Mouse (Mus musculus): Measurements from ENCODE around the gene Xlr. TPM values are rescaled to one million over a fixed set of nuclear protein-coding genes. Genes with fewer than 3 reads are reported as not detected.
"Not testable (repeated sequence)": the region's sequence is repeated elsewhere in the genome, so short reads cannot be mapped to it uniquely, and the experiment has no call there.

The Xlr gene
- 0.61 and 0.75 TPM in 2 replicates for polyA plus RNA-seq (2015; fragmentation: Nextera tagmentation; extraction: Ambion mirVana)

DNA sequence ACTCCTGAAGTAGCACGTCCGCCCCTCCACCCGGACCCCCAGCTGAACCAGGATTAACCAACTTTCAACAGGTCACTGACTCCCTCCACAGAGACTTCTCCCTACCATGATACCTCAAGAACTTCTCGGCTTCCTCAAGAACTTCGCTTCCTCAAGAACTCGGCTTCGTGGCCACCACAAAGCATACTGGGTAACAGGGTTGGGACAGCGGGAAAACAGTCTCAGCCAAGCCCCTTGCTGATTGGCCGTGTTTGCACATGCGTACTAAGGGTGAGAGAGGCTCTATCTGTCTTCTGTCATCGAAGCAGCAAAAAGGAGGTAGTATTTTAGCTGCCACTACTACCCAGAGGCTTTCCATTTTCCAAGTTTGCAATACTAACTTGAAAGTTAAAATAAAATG, at the start of gene Xlr:
Xlr (minus strand) TSS at position 188 of the 400 bp plus-strand sequence.
- not testable (repeated sequence) for H3K9me3 ChIP-seq (replicated peaks); H3K4me2 ChIP-seq; H3K27ac ChIP-seq; ATAC-seq (replicated peaks; ENCODE audit: low FRiP score); H3K4me3 ChIP-seq (replicated peaks); H3K9ac ChIP-seq; H3K27me3 ChIP-seq; H3K4me1 ChIP-seq; H3K36me3 ChIP-seq
- 82% methylated on average over 11 of the region's 11 CpGs for WGBS

GRCm38 (mm10) chrX:53799074-53799473, 1.6 kb upstream of the Xlr start:
- WGBS, result 31% methylated on average over 3 of the region's 3 CpGs
- Histone ChIP-seq H3K27ac (no peak overlapping the region), H3K4me2 (no peak overlapping the region), H3K27me3 (no peaks in the 10 kb centered on the region), H3K9me3 (replicated peaks) (no peaks in the 10 kb centered on the region), H3K9ac (no peak overlapping the region), H3K4me3 (replicated peaks) (no peak overlapping the region), H3K4me1 (no peaks in the 10 kb centered on the region), H3K36me3 (no peaks in the 10 kb centered on the region)
- no peak for ATAC-seq (replicated peaks; ENCODE audit: low FRiP score)

DNA sequence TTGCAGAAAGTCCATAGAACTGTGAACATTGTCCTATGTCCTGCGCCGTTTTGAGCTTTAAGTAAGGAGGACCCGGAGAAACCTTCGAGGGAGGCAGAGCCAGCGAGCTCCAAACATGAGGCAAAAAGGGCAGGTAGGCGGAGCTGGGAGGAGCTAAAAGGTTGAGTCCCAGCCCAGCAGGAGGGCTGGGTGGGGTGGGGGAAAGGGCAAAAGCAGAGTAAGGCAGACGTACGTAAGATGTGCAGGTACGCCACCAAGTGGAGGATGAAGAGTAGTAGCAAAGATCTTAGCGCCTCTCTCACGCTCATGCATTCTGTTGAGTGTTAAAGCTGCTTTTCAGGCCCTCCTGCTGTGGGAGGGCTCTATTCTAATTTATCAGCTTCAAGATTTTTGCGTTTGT, 21.2 kb downstream of the Xlr start, which contains the start of gene Zfp36l3:
Zfp36l3 (minus strand) TSS at position 119 of the 400 bp plus-strand sequence.
- H3K36me3 ChIP-seq, result no peaks in the 10 kb centered on the region
- H3K27ac ChIP-seq, result no peak within 1 kb of the TSS
- H3K9me3 ChIP-seq (replicated peaks), result no peaks in the 10 kb centered on the region
- ATAC-seq (replicated peaks; ENCODE audit: low FRiP score), result no peak
- no peak within 1 kb of the TSS for H3K4me3 ChIP-seq (replicated peaks)
- H3K27me3 ChIP-seq, result no peaks in the 10 kb centered on the region
- no peaks in the 10 kb centered on the region for H3K4me1 ChIP-seq
- no peak within 1 kb of the TSS for H3K9ac ChIP-seq
- no peak within 1 kb of the TSS for H3K4me2 ChIP-seq
- 91% methylated on average over 12 of the region's 12 CpGs for WGBS

DNA sequence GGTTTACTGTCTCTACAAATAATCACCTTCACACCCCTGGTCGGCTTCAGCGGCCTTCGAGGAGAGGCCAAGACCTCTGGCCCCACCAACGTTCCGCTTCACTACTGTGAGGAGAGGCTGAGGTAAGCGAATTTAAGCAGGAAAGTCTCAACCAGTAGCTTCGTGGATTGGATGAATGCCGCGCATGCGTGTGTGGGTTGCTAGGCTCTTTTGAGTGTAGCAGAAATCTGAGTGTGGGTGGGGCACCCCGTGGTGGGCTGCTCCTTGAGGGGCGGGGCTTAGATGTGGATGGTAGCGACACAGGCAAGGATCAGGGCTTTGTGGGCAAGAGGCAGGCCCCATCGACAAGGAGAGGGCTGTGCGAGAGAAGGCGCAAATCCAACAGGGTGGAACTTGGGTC, 39.8 kb downstream of the Xlr start, which contains the start of gene 1700013H16Rik:
1700013H16Rik (minus strand) TSS at position 96 of the 400 bp plus-strand sequence.
- Histone ChIP-seq H3K27ac (no peak within 1 kb of the TSS), H3K4me2 (no peak within 1 kb of the TSS), H3K36me3 (no peaks in the 10 kb centered on the region), H3K9me3 (replicated peaks) (no peaks in the 10 kb centered on the region), H3K9ac (no peak within 1 kb of the TSS), H3K27me3 (no peaks in the 10 kb centered on the region), H3K4me3 (replicated peaks) (no peak within 1 kb of the TSS), H3K4me1 (no peaks in the 10 kb centered on the region)
- ATAC-seq (replicated peaks; ENCODE audit: low FRiP score), result no peak
- 91% methylated on average over 16 of the region's 16 CpGs for WGBS

DNA sequence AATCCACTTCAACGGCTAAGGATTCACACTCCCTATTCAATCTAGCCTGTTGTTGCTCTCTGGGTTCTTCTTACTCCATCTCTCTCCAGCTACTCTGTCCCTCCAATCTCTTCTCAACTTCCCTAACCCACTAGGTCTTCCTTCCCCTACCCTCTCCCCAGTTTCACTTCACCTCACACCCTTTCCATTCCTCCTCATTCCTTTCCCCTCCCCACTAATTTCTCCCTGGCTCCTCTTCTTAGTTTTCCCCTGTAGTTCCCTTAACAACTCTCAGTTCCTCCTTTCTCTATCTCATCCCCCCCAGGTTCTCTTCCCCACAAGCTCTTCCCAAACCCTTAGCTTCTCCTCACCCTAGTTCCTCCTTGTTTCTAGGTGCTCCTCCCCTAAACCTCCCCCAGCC, 44.7 kb downstream of the Xlr start:
- 91% methylated on average over 1 of the region's 1 CpGs for WGBS
- no peak for ATAC-seq (replicated peaks; ENCODE audit: low FRiP score)

GRCm38 (mm10) chrX:53728967-53729366, 68.5 kb downstream of the Xlr start:
- Histone ChIP-seq H3K4me1 (no peaks in the 10 kb centered on the region), H3K27me3 (no peaks in the 10 kb centered on the region), H3K9me3 (replicated peaks) (no peaks in the 10 kb centered on the region), H3K36me3 (no peaks in the 10 kb centered on the region), H3K9ac (no peak overlapping the region), H3K27ac (no peak overlapping the region), H3K4me3 (replicated peaks) (no peak overlapping the region), H3K4me2 (no peak overlapping the region)
- 82% methylated on average over 2 of the region's 2 CpGs for WGBS
- ATAC-seq (replicated peaks; ENCODE audit: low FRiP score), result no peak

More for the DNA sequence above, 44.7 kb downstream of the Xlr start:
- Histone ChIP-seq H3K36me3 (no peaks in the 10 kb centered on the region), H3K4me2 (no peak overlapping the region), H3K9ac (no peak overlapping the region), H3K27me3 (no peaks in the 10 kb centered on the region), H3K4me1 (no peaks in the 10 kb centered on the region), H3K9me3 (replicated peaks) (no peaks in the 10 kb centered on the region), H3K4me3 (replicated peaks) (no peak overlapping the region), H3K27ac (no peak overlapping the region)

Other genes with a start within 250 kb of the Xlr start
- 63.5 and 71.0 TPM in 2 replicates for gene Rtl8c, start 189.7 kb downstream of the Xlr start, polyA plus RNA-seq (2015; fragmentation: Nextera tagmentation; extraction: Ambion mirVana)
- not detected in 2 replicates for gene Gm14597, start 188.7 kb downstream of the Xlr start, polyA plus RNA-seq (2015; fragmentation: Nextera tagmentation; extraction: Ambion mirVana)
- gene Rtl8a, start 154.0 kb downstream of the Xlr start, polyA plus RNA-seq (2015; fragmentation: Nextera tagmentation; extraction: Ambion mirVana), result 69.1 and 76.4 TPM in 2 replicates
- 62.8 and 65.5 TPM in 2 replicates for gene Rtl8b, start 127.3 kb downstream of the Xlr start, polyA plus RNA-seq (2015; fragmentation: Nextera tagmentation; extraction: Ambion mirVana)
- 0.71 and 1.4 TPM in 2 replicates for gene 4930502E18Rik, start 72.9 kb downstream of the Xlr start, polyA plus RNA-seq (2015; fragmentation: Nextera tagmentation; extraction: Ambion mirVana)
- not detected in 2 replicates for gene 1700013H16Rik, start 39.9 kb downstream of the Xlr start, polyA plus RNA-seq (2015; fragmentation: Nextera tagmentation; extraction: Ambion mirVana)
- 0.06 TPM in 1 of 2 replicates, not detected in the other for gene Zfp36l3, start 21.3 kb downstream of the Xlr start, polyA plus RNA-seq (2015; fragmentation: Nextera tagmentation; extraction: Ambion mirVana)